Comparison of ENCODE assay signal across 9 mouse cellular contexts in genomic region chr16:10570708-10571107, GRCm38 (mm10). TPM values are rescaled to one million over a fixed set of nuclear protein-coding genes. Genes with fewer than 3 reads are reported as not detected.
DNase-seq lines count a peak whose midpoint lies in the region; ATAC-seq and TF ChIP-seq lines count a peak whose summit lies in the region.
"Had no signal": no experiment of that assay in that cellular context is flagged by ENCODE, and none has a peak within 500 bp of the region (broad histone marks: within the 10 kb centered on the region; RNA-seq: fewer than 3 reads in every experiment).

No protein-coding gene starts in this region.

- no peak for ATAC-seq in midbrain, embryonic 14.5 days (ENCODE audit: low FRiP score, low TSS enrichment)

- H3K9ac ChIP-seq in midbrain, embryonic 14.5 days (replicated peaks; ENCODE audit: low read length), result no peak overlapping the region
- H3K9ac ChIP-seq: liver, embryonic 13.5 days had no signal

- no peaks in the 10 kb centered on the region for H3K4me1 ChIP-seq in midbrain, embryonic 14.5 days (ENCODE audit: control insufficient read depth, insufficient read depth, low read length)

- peak; percentile 81 for TF ChIP-seq CTCF in layer of hippocampus, adult 2 months (conservative IDR thresholded peaks at IDR 0.05)

- H3K27me3 ChIP-seq in midbrain, embryonic 14.5 days (ENCODE audit: control insufficient read depth, insufficient read depth, low read length), result no peaks in the 10 kb centered on the region
- H3K27me3 ChIP-seq: liver, embryonic 13.5 days had no signal

- H3K9me3 ChIP-seq in midbrain, embryonic 14.5 days (ENCODE audit: control insufficient read depth, low read length), result no peaks in the 10 kb centered on the region
- H3K9me3 ChIP-seq: liver, embryonic 13.5 days had no signal

- peaks cover 78% of the 10 kb centered on the region for H3K36me3 ChIP-seq in midbrain, embryonic 14.5 days (ENCODE audit: control insufficient read depth, insufficient read depth, low read length)

- DNase-seq in cerebellum, adult 18-20 months, result peak; percentile 74 to 77
- no peak for DNase-seq in cerebellum, adult 11-12 months
- DNase-seq in urinary bladder, postnatal 14 days (ENCODE audit: low spot score), result peak; percentile 66
- no peak for DNase-seq in urinary bladder, postnatal 10 days (ENCODE audit: low spot score)
- DNase-seq in layer of hippocampus, adult 2 months (ENCODE audit: low spot score in 2 of 2), result peak; percentile 52 to 73
- peak; percentile 14 to 70 for DNase-seq in spleen, postnatal 10 days (ENCODE audit: low spot score in 2 of 2)
- DNase-seq in midbrain, embryonic 14.5 days, result no peak
- DNase-seq in retina, postnatal 1 day, result no peak
- DNase-seq: liver, embryonic 13.5 days had no signal

- H3K27ac ChIP-seq in layer of hippocampus, adult 2 months, result 0 out of 2 replicates have a peak overlapping the region, but pooled peaks have one; percentile 36
- no peak overlapping the region for H3K27ac ChIP-seq in midbrain, embryonic 14.5 days (replicated peaks; ENCODE audit: low read depth, low read length)
- H3K27ac ChIP-seq: liver, embryonic 13.5 days had no signal

- no peak overlapping the region for H3K4me2 ChIP-seq in midbrain, embryonic 14.5 days (ENCODE audit: low read length)
- H3K4me2 ChIP-seq: liver, embryonic 13.5 days had no signal

- H3K4me3 ChIP-seq in layer of hippocampus, adult 2 months, result no peak overlapping the region
- H3K4me3 ChIP-seq in midbrain, embryonic 14.5 days (replicated peaks; ENCODE audit: low read depth, low read length), result no peak overlapping the region
- H3K4me3 ChIP-seq: liver, embryonic 13.5 days had no signal

- WGBS in midbrain, embryonic 14.5 days, result 71% methylated on average over 1 of the region's 1 CpGs

RNA-seq across cellular contexts. Expression of gene Clec16a, which starts 25.6 kb away (rescaled TPM):
- total RNA-seq in layer of hippocampus, adult 2 months (2021), result 100 to 1,000 TPM in 1 of 2 experiments, 10 to 100 TPM in 1; 98.8 to 105 TPM
- polyA plus RNA-seq in midbrain, embryonic 14.5 days (2014; fragmentation: Nextera tagmentation; extraction: Ambion mirVana), result 78.4 and 79.3 TPM in 2 replicates

RNA-seq across cellular contexts. Expression of gene Dexi, which starts 27.9 kb away (rescaled TPM):
- total RNA-seq in layer of hippocampus, adult 2 months (2021), result 10 to 100 TPM; 61.8 to 63.1 TPM
- polyA plus RNA-seq in midbrain, embryonic 14.5 days (2014; fragmentation: Nextera tagmentation; extraction: Ambion mirVana), result 21.8 and 25.3 TPM in 2 replicates

Comparison
In these comparisons a context has a peak if more than half of its experiments do, and no peak if none do; other contexts are left out.
1. DNase-seq: peak in cerebellum, adult 18-20 months (2 of 2), urinary bladder, postnatal 14 days (single experiment), layer of hippocampus, adult 2 months (2 of 2) and spleen, postnatal 10 days (2 of 2); none in cerebellum, adult 11-12 months (single experiment), urinary bladder, postnatal 10 days (single experiment), midbrain, embryonic 14.5 days (single experiment) and retina, postnatal 1 day (single experiment).